ENCODE assay signal across 8 mouse cellular contexts in genomic region chr11:90417921-90418320, GRCm38 (mm10). TPM values are rescaled to one million over a fixed set of nuclear protein-coding genes. Genes with fewer than 3 reads are reported as not detected.
DNase-seq lines count a peak whose midpoint lies in the region; ATAC-seq and TF ChIP-seq lines count a peak whose summit lies in the region.

No protein-coding gene starts in this region.

- no peaks in the 10 kb centered on the region for H3K36me3 ChIP-seq in forebrain, postnatal 0 days (ENCODE audit: insufficient read depth)
- no peaks in the 10 kb centered on the region for H3K36me3 ChIP-seq in thymus, adult 2 months (ENCODE audit: control insufficient read depth, insufficient read depth, low read length)

- TF ChIP-seq CTCF in forebrain, postnatal 0 days (IDR thresholded peaks at IDR 0.05; ENCODE audit: low read depth): no peak
- TF ChIP-seq CTCF in layer of hippocampus, adult 2 months (conservative IDR thresholded peaks at IDR 0.05): no peak
- no peak for TF ChIP-seq CTCF in lung, adult 2 months (IDR thresholded peaks at IDR 0.05; ENCODE audit: insufficient read depth, low read length)
- 0 out of 2 replicates have a peak, but pooled peaks have one; percentile 46 for TF ChIP-seq CTCF in thymus, adult 2 months (IDR thresholded peaks at IDR 0.05; ENCODE audit: borderline replicate concordance, control insufficient read depth, extremely low read depth, insufficient read depth, low read length, poor library complexity)

- peak; percentile 96 for DNase-seq in ES-CJ7 (ENCODE audit: low read depth, low spot score)
- DNase-seq in cerebellum, adult 18-20 months: peak; percentile 99 to 100
- DNase-seq in forebrain, postnatal 0 days: peak; percentile 98
- DNase-seq in heart, postnatal 4 days: peak; percentile 99
- peak; percentile 98 to 99 for DNase-seq in layer of hippocampus, adult 2 months (ENCODE audit: low spot score in 2 of 2)
- DNase-seq in lung, adult 2 months: peak; percentile 92
- DNase-seq in ovary, adult 18-20 months (ENCODE audit: low spot score): peak; percentile 97
- DNase-seq in thymus, adult 2 months: peak; percentile 94

- no peak overlapping the region for H3K9ac ChIP-seq in forebrain, postnatal 0 days

- no peaks in the 10 kb centered on the region for H3K9me3 ChIP-seq in forebrain, postnatal 0 days (ENCODE audit: low read length)

- 0 out of 2 replicates have a peak overlapping the region, but pooled peaks have one; percentile 22 for H3K27ac ChIP-seq in forebrain, postnatal 0 days (ENCODE audit: low read depth, low read length)
- H3K27ac ChIP-seq in layer of hippocampus, adult 2 months: peak overlapping the region; percentile 94
- no peak overlapping the region for H3K27ac ChIP-seq in thymus, adult 2 months (ENCODE audit: control insufficient read depth, insufficient read depth, low read length)

- no peaks in the 10 kb centered on the region for H3K27me3 ChIP-seq in forebrain, postnatal 0 days (ENCODE audit: insufficient read depth, low read length)
- H3K27me3 ChIP-seq in thymus, adult 2 months (ENCODE audit: control insufficient read depth, insufficient read depth, low read length): no peaks in the 10 kb centered on the region

- H3K4me2 ChIP-seq in forebrain, postnatal 0 days (ENCODE audit: low read depth): peak overlapping the region; percentile 59

- H3K4me1 ChIP-seq in forebrain, postnatal 0 days (ENCODE audit: insufficient read depth): no peaks in the 10 kb centered on the region
- peaks cover 2% of the 10 kb centered on the region; the same call in 1 of the 2 replicates for H3K4me1 ChIP-seq in lung, adult 2 months (ENCODE audit: control insufficient read depth, insufficient read depth, low read length)
- H3K4me1 ChIP-seq in thymus, adult 2 months (replicated peaks; ENCODE audit: control insufficient read depth, insufficient read depth, low read length): peaks cover 13% of the 10 kb centered on the region

- TF ChIP-seq POLR2A in lung, adult 2 months (IDR thresholded peaks at IDR 0.05; ENCODE audit: borderline replicate concordance, extremely low read depth, low read depth, low read length): peak; percentile 57; the same call in 1 of the 2 replicates
- 0 out of 2 replicates have a peak, but pooled peaks have one; percentile 25 for TF ChIP-seq POLR2A in thymus, adult 2 months (IDR thresholded peaks at IDR 0.05; ENCODE audit: control insufficient read depth, extremely low read depth, insufficient read depth, low read length, poor library complexity)

- under 1% methylated on average over 41 of the region's 42 CpGs for WGBS in forebrain, postnatal 0 days
- WGBS in lung, adult 2 months: under 1% methylated on average over 42 of the region's 42 CpGs
- WGBS in thymus, adult 2 months: under 1% methylated on average over 42 of the region's 42 CpGs

- H3K4me3 ChIP-seq in forebrain, postnatal 0 days (ENCODE audit: low read depth, low read length): peak overlapping the region; percentile 31
- H3K4me3 ChIP-seq in layer of hippocampus, adult 2 months: peak overlapping the region; percentile 60
- H3K4me3 ChIP-seq in lung, adult 2 months (replicated peaks; ENCODE audit: extremely low read depth, low read depth, low read length): peak overlapping the region; percentile 62
- H3K4me3 ChIP-seq in thymus, adult 2 months (ENCODE audit: control insufficient read depth, insufficient read depth, low read length): 0 out of 2 replicates have a peak overlapping the region, but pooled peaks have one; percentile 5

- peak; percentile 100 for ATAC-seq in forebrain, postnatal 0 days

RNA-seq across cellular contexts. Expression of gene Hlf, which starts 27.2 kb away (rescaled TPM):
- total RNA-seq in forebrain, postnatal 0 days (2014; rRNA removed): 5.7 and 6.8 TPM in 2 replicates
- polyA plus RNA-seq in forebrain, postnatal 0 days (2015; fragmentation: Nextera tagmentation; extraction: Ambion mirVana): 5.5 and 9.7 TPM in 2 replicates
- total RNA-seq in heart, postnatal 4 days (2021): 10 to 100 TPM; 16.6 to 19.0 TPM
- 10 to 100 TPM; 87.7 to 88.2 TPM for total RNA-seq in layer of hippocampus, adult 2 months (2021)
- polyA plus RNA-seq in lung, adult 2 months (2012; rRNA removed): 6.8 and 13.6 TPM in 2 replicates
- 0.91 and 1.1 TPM in 2 replicates for polyA plus RNA-seq in thymus, adult 2 months (2012; rRNA removed)

Comparison
In these comparisons a context has a peak if more than half of its experiments do, and no peak if none do; other contexts are left out.
1. H3K4me3 ChIP-seq: peak in every context shown above with its lines; median percentile 62 in lung, adult 2 months; 60 in layer of hippocampus, adult 2 months; 31 in forebrain, postnatal 0 days; 5 in thymus, adult 2 months.
2. RNA of gene Hlf, which starts 27.2 kb away (total RNA-seq): 87.7 to 88.2 TPM in layer of hippocampus, adult 2 months; 16.6 to 19.0 TPM in heart, postnatal 4 days and 5.7 to 6.8 TPM in forebrain, postnatal 0 days; every median in the first group is over 4 times any median in the second.
3. Peak in every context shown above with its lines, with median percentiles within 50 percentile points of each other: DNase-seq.